Mouse (Mus musculus) T-cell, adult 66 days (primary cell): ENCODE data around the gene Ppp1r3c. TPM values are rescaled to one million over a fixed set of nuclear protein-coding genes. Genes with fewer than 3 reads are reported as not detected.

ENCODE experiments used
- total RNA-seq, 2 experiments: library from RNA; stranded (reverse); gene quantifications; 3 replicates in 1 of 2; 4 replicates in 1 of 2; pipeline ENCODE4 v1.2.4; 2023

Ppp1r3c gene
- not detected for total RNA-seq

GRCm38 (mm10) chr19:36736537-36736936 lies at the start of gene Ppp1r3c:
Gene Ppp1r3c (minus strand): TSS chr19:36736653.

Other genes starting within 250 kb of the Ppp1r3c start
- 1 to 10 TPM; 4.3 to 6.4 TPM for gene Hectd2, start 182.0 kb downstream of the Ppp1r3c start, total RNA-seq
- gene Tnks2, start 97.6 kb upstream of the Ppp1r3c start, total RNA-seq, result 100 to 1,000 TPM; 170 to 181 TPM
- under 1 TPM; 0.73 to 0.86 TPM for gene Fgfbp3, start 183.0 kb upstream of the Ppp1r3c start, total RNA-seq
- 10 to 100 TPM; 38.6 to 40.2 TPM for gene Btaf1, start 189.4 kb upstream of the Ppp1r3c start, total RNA-seq